Mouse (Mus musculus): Measurements from ENCODE around the gene Sh3rf3. TPM values are rescaled to one million over a fixed set of nuclear protein-coding genes. Genes with fewer than 3 reads are reported as not detected.

Gene Sh3rf3
- polyA plus RNA-seq, 1 experiment from 2014 or later = 1.7 TPM

GRCm38 (mm10) chr10:58921643-58922188 lies 108.6 kb downstream of the Sh3rf3 start:
- H3K27me3 ChIP-seq = peaks cover 9% of the 10 kb centered on the region
- POLR2A ChIA-PET = no interaction called here
- TF ChIP-seq CTCF (IDR thresholded peaks at IDR 0.05) = no peak
- ATAC-seq = no peak
- in situ Hi-C loops (cut with MboI; ENCODE audit: low pct_unique_long_range_greater_than_20kb) = no loop called here
- CTCF ChIA-PET = no interaction called here
- no peak for DNase-seq (ENCODE audit: low read depth, low spot score)

- ATAC-seq (peak; percentile 91), DNase-seq (ENCODE audit: low read depth, low spot score) (peak; percentile 30)
- ChIA-PET CTCF (no interaction called here), POLR2A (no interaction called here)
- peaks cover 13% of the 10 kb centered on the region for H3K27me3 ChIP-seq
- in situ Hi-C loops (cut with MboI; ENCODE audit: low pct_unique_long_range_greater_than_20kb) = no loop called here
- no peak for TF ChIP-seq CTCF (IDR thresholded peaks at IDR 0.05)
Measured at GRCm38 (mm10) chr10:58922216-58922829, 109.2 kb downstream of the Sh3rf3 start.

GRCm38 (mm10) chr10:58922993-58923392 lies 109.8 kb downstream of the Sh3rf3 start:
- DNase-seq (ENCODE audit: low read depth, low spot score) (no peak), ATAC-seq (no peak)
- in situ Hi-C loops (cut with MboI; ENCODE audit: low pct_unique_long_range_greater_than_20kb) = no loop called here
- POLR2A ChIA-PET = no interaction called here
- H3K27me3 ChIP-seq = peaks cover 13% of the 10 kb centered on the region
- CTCF ChIA-PET = no interaction called here
- no peak for TF ChIP-seq CTCF (IDR thresholded peaks at IDR 0.05)

- no peak for ATAC-seq
- DNase-seq (ENCODE audit: low read depth, low spot score) = no peak
- TF ChIP-seq CTCF (IDR thresholded peaks at IDR 0.05) = no peak
- peaks cover 20% of the 10 kb centered on the region for H3K27me3 ChIP-seq
- in situ Hi-C loops (cut with MboI; ENCODE audit: low pct_unique_long_range_greater_than_20kb) = no loop called here
- ChIA-PET CTCF (no interaction called here), POLR2A (no interaction called here)
Measured at GRCm38 (mm10) chr10:58926578-58926977, 113.4 kb downstream of the Sh3rf3 start.

- ATAC-seq = peak; percentile 51
- DNase-seq (ENCODE audit: low read depth, low spot score) = no peak
- ChIA-PET POLR2A (interaction anchor here (0.6 kb wide), 1 partner anchor 240 kb away, joined by 3 read pairs; no protein-coding TSS in a partner anchor), CTCF (interaction anchor here (1.0 to 1.3 kb wide), 2 partner anchors 21 to 56 kb away, joined by 3 read pairs; no protein-coding TSS in a partner anchor)
- H3K27me3 ChIP-seq = peaks cover 34% of the 10 kb centered on the region
- in situ Hi-C loops (cut with MboI; ENCODE audit: low pct_unique_long_range_greater_than_20kb) = no loop called here
- no peak for TF ChIP-seq CTCF (IDR thresholded peaks at IDR 0.05)
Measured at GRCm38 (mm10) chr10:58928952-58929442, 115.8 kb downstream of the Sh3rf3 start.

GRCm38 (mm10) chr10:58932151-58932773 lies 119.1 kb downstream of the Sh3rf3 start:
- ATAC-seq = no peak
- POLR2A ChIA-PET = interaction anchor here (1.3 kb wide), 1 partner anchor 10 kb away, joined by 3 read pairs; no protein-coding TSS in a partner anchor

GRCm38 (mm10) chr10:58935606-58936005 lies 122.4 kb downstream of the Sh3rf3 start:
- CTCF ChIA-PET = interaction anchor here (0.9 kb wide), 1 partner anchor 19 kb away, joined by 3 read pairs; no protein-coding TSS in a partner anchor
- DNase-seq (ENCODE audit: low read depth, low spot score) = no peak
- POLR2A ChIA-PET = no interaction called here
- ATAC-seq = no peak
- TF ChIP-seq CTCF (IDR thresholded peaks at IDR 0.05) = no peak
- in situ Hi-C loops (cut with MboI; ENCODE audit: low pct_unique_long_range_greater_than_20kb) = no loop called here
- H3K27me3 ChIP-seq = peaks cover 30% of the 10 kb centered on the region

More at GRCm38 (mm10) chr10:58932151-58932773, 119.1 kb downstream of the Sh3rf3 start:
- DNase-seq (ENCODE audit: low read depth, low spot score) = no peak
- CTCF ChIA-PET = no interaction called here
- TF ChIP-seq CTCF (IDR thresholded peaks at IDR 0.05) = no peak
- peaks cover 21% of the 10 kb centered on the region for H3K27me3 ChIP-seq
- in situ Hi-C loops (cut with MboI; ENCODE audit: low pct_unique_long_range_greater_than_20kb) = no loop called here

- no peak for TF ChIP-seq CTCF (IDR thresholded peaks at IDR 0.05)
Measured at GRCm38 (mm10) chr10:58936441-58936860, 123.3 kb downstream of the Sh3rf3 start.

GRCm38 (mm10) chr10:58937521-58937920 lies 124.4 kb downstream of the Sh3rf3 start:
- ChIA-PET POLR2A (interaction anchor here (0.6 kb wide), 1 partner anchor 392 kb away, joined by 5 read pairs; no protein-coding TSS in a partner anchor), CTCF (interaction anchor here (1.2 kb wide), 1 partner anchor 17 kb away, joined by 4 read pairs; no protein-coding TSS in a partner anchor)
- peaks cover 22% of the 10 kb centered on the region for H3K27me3 ChIP-seq
- DNase-seq (ENCODE audit: low read depth, low spot score) = no peak
- ATAC-seq = no peak
- TF ChIP-seq CTCF (IDR thresholded peaks at IDR 0.05) = no peak
- in situ Hi-C loops (cut with MboI; ENCODE audit: low pct_unique_long_range_greater_than_20kb) = no loop called here

More at GRCm38 (mm10) chr10:58936441-58936860, 123.3 kb downstream of the Sh3rf3 start:
- DNase-seq (ENCODE audit: low read depth, low spot score) (no peak), ATAC-seq (no peak)
- POLR2A ChIA-PET = no interaction called here
- peaks cover 30% of the 10 kb centered on the region for H3K27me3 ChIP-seq
- in situ Hi-C loops (cut with MboI; ENCODE audit: low pct_unique_long_range_greater_than_20kb) = no loop called here
- CTCF ChIA-PET = interaction anchor here (0.9 kb wide), 1 partner anchor 19 kb away, joined by 3 read pairs; no protein-coding TSS in a partner anchor

GRCm38 (mm10) chr10:58942819-58943218 lies 129.7 kb downstream of the Sh3rf3 start:
- ChIA-PET CTCF (interaction anchor here (1.6 kb wide), 1 partner anchor 15 kb away, joined by 3 read pairs; no protein-coding TSS in a partner anchor), POLR2A (interaction anchor here (1.4 kb wide), 1 partner anchor 11 kb away, joined by 3 read pairs; no protein-coding TSS in a partner anchor)
- peaks cover 42% of the 10 kb centered on the region for H3K27me3 ChIP-seq
- no peak for ATAC-seq
- in situ Hi-C loops (cut with MboI; ENCODE audit: low pct_unique_long_range_greater_than_20kb) = no loop called here
- no peak for TF ChIP-seq CTCF (IDR thresholded peaks at IDR 0.05)
- no peak for DNase-seq (ENCODE audit: low read depth, low spot score)

Data from Patski (cell line).